Mouse (Mus musculus) embryonic stem cell, embryonic (primary cell): ENCODE measurements around the gene Gm20388.

Source experiments
- CTCF ChIA-PET, 4 experiments: fragments of 300-600 bp in 2 of 4; fragments of 350-600 bp in 2 of 4; sonication (Branson Sonifier 250); formaldehyde crosslinking; loops; one replicate each; lab custom pipeline; 2022; ENCODE audit warnings: inconsistent platforms in 2 of 4; lab: Charles Lee
- POLR2A ChIA-PET, 4 experiments: fragments of 300-600 bp in 2 of 4; fragments of 350-600 bp in 2 of 4; sonication (Branson Sonifier 250); formaldehyde crosslinking; loops; one replicate each; lab custom pipeline; 2022; ENCODE audit warnings: antibody characterized with exemption in 4 of 4, inconsistent platforms in 1 of 4; lab: Charles Lee

Gene Gm20388

GRCm38 (mm10) chr8:120036111-120036510 lies 125.5 kb downstream of the Gm20388 start:
- ChIA-PET CTCF (interaction anchor here in 2 of 4 experiments (0.7 kb wide), 2 partner anchors 22 to 237 kb away, joined by 3 read pairs; no protein-coding TSS in a partner anchor), POLR2A (interaction anchor here in 1 of 4 experiments (0.9 to 1.7 kb wide), 2 partner anchors 9 to 16 kb away, joined by 3 to 4 read pairs; no protein-coding TSS in a partner anchor)

- CTCF ChIA-PET, result interaction anchor here in 1 of 4 experiments (0.5 kb wide), 1 partner anchor 582 kb away, joined by 4 read pairs; no protein-coding TSS in a partner anchor
Observed at GRCm38 (mm10) chr8:120036578-120036977, 125.9 kb downstream of the Gm20388 start.

GRCm38 (mm10) chr8:120037199-120037598 lies 126.6 kb downstream of the Gm20388 start:
- CTCF ChIA-PET, result interaction anchor here in 1 of 4 experiments (0.5 kb wide), 1 partner anchor 581 kb away, joined by 4 read pairs; no protein-coding TSS in a partner anchor
- POLR2A ChIA-PET, result interaction anchor here in 1 of 4 experiments (1.7 kb wide), 1 partner anchor 15 kb away, joined by 3 read pairs; no protein-coding TSS in a partner anchor

More at GRCm38 (mm10) chr8:120036578-120036977, 125.9 kb downstream of the Gm20388 start:
- POLR2A ChIA-PET, result interaction anchor here in 1 of 4 experiments (0.9 to 1.7 kb wide), 2 partner anchors 9 to 16 kb away, joined by 3 to 4 read pairs; no protein-coding TSS in a partner anchor

GRCm38 (mm10) chr8:120037611-120038010 lies 127.0 kb downstream of the Gm20388 start:
- ChIA-PET CTCF (no interaction called here), POLR2A (no interaction called here)

GRCm38 (mm10) chr8:120038741-120039140 lies 128.1 kb downstream of the Gm20388 start:
- CTCF ChIA-PET, result interaction anchor here in 1 of 4 experiments (0.8 kb wide), 1 partner anchor 592 kb away, joined by 3 read pairs; no protein-coding TSS in a partner anchor
- POLR2A ChIA-PET, result no interaction called here

- ChIA-PET CTCF (interaction anchor here in 1 of 4 experiments (0.6 kb wide), 1 partner anchor 154 kb away, joined by 4 read pairs; no protein-coding TSS in a partner anchor), POLR2A (no interaction called here)
Observed at GRCm38 (mm10) chr8:120039313-120039919, 128.8 kb downstream of the Gm20388 start.

GRCm38 (mm10) chr8:120040861-120041260 lies 130.2 kb downstream of the Gm20388 start:
- POLR2A ChIA-PET, result no interaction called here
- CTCF ChIA-PET, result interaction anchor here in 2 of 4 experiments (0.5 to 0.7 kb wide), 2 partner anchors 150 to 559 kb away, joined by 3 read pairs; no protein-coding TSS in a partner anchor

- CTCF ChIA-PET, result interaction anchor here in 2 of 4 experiments (0.7 to 3.2 kb wide), 2 partner anchors 29 to 964 kb away, joined by 3 to 9 read pairs; no protein-coding TSS in a partner anchor
- POLR2A ChIA-PET, result interaction anchor here in 1 of 4 experiments (0.6 to 1.1 kb wide), 2 partner anchors 112 to 257 kb away, joined by 3 read pairs; no protein-coding TSS in a partner anchor
Observed at GRCm38 (mm10) chr8:120042542-120043312, 132.1 kb downstream of the Gm20388 start.

- POLR2A ChIA-PET, result interaction anchor here in 2 of 4 experiments (0.6 to 1.2 kb wide), 3 partner anchors 9 to 117 kb away, joined by 3 to 4 read pairs (median 4); no protein-coding TSS in a partner anchor
- CTCF ChIA-PET, result interaction anchor here in 2 of 4 experiments (0.6 to 3.2 kb wide), 3 partner anchors 24 to 604 kb away, joined by 3 to 9 read pairs (median 9); no protein-coding TSS in a partner anchor
Observed at GRCm38 (mm10) chr8:120044907-120045306, 134.3 kb downstream of the Gm20388 start.

GRCm38 (mm10) chr8:120045471-120045870 lies 134.8 kb downstream of the Gm20388 start:
- ChIA-PET POLR2A (interaction anchor here in 3 of 4 experiments (0.6 to 1.2 kb wide), 3 partner anchors 9 to 105 kb away, joined by 3 to 4 read pairs (median 3); no protein-coding TSS in a partner anchor), CTCF (interaction anchor here in 2 of 4 experiments (0.5 to 3.2 kb wide), 3 partner anchors 23 to 243 kb away, joined by 4 to 9 read pairs (median 9); no protein-coding TSS in a partner anchor)

- ChIA-PET POLR2A (no interaction called here), CTCF (interaction anchor here in 1 of 4 experiments (3.2 kb wide), 1 partner anchor 25 kb away, joined by 9 read pairs; no protein-coding TSS in a partner anchor)
Observed at GRCm38 (mm10) chr8:120046258-120047020, 135.8 kb downstream of the Gm20388 start.

GRCm38 (mm10) chr8:120049949-120050348 lies 139.3 kb downstream of the Gm20388 start:
- ChIA-PET CTCF (interaction anchor here in 2 of 4 experiments (0.5 to 0.7 kb wide), 2 partner anchors 15 to 30 kb away, joined by 3 to 6 read pairs; no protein-coding TSS in a partner anchor), POLR2A (no interaction called here)

GRCm38 (mm10) chr8:120050376-120050775 lies 139.7 kb downstream of the Gm20388 start:
- ChIA-PET CTCF (interaction anchor here in 1 of 4 experiments (0.7 kb wide), 1 partner anchor 30 kb away, joined by 6 read pairs; no protein-coding TSS in a partner anchor), POLR2A (interaction anchor here in 1 of 4 experiments (0.9 kb wide), 1 partner anchor 319 kb away, joined by 5 read pairs; no protein-coding TSS in a partner anchor)

GRCm38 (mm10) chr8:120051006-120051405 lies 140.4 kb downstream of the Gm20388 start:
- ChIA-PET CTCF (interaction anchor here in 1 of 4 experiments (1.7 kb wide), 1 partner anchor 27 kb away, joined by 5 read pairs; no protein-coding TSS in a partner anchor), POLR2A (interaction anchor here in 1 of 4 experiments (0.9 kb wide), 1 partner anchor 318 kb away, joined by 5 read pairs; no protein-coding TSS in a partner anchor)

- POLR2A ChIA-PET, result interaction anchor here in 1 of 4 experiments (1.2 kb wide), 1 partner anchor 16 kb away, joined by 3 read pairs; no protein-coding TSS in a partner anchor
- CTCF ChIA-PET, result interaction anchor here in 2 of 4 experiments (0.7 to 1.7 kb wide), 2 partner anchors 26 to 284 kb away, joined by 3 to 5 read pairs; no protein-coding TSS in a partner anchor
Observed at GRCm38 (mm10) chr8:120051908-120052307, 141.3 kb downstream of the Gm20388 start.

GRCm38 (mm10) chr8:120052318-120052717 lies 141.7 kb downstream of the Gm20388 start:
- ChIA-PET CTCF (interaction anchor here in 2 of 4 experiments (0.5 to 1.7 kb wide), 3 partner anchors 26 to 283 kb away, joined by 3 to 5 read pairs (median 4); no protein-coding TSS in a partner anchor), POLR2A (interaction anchor here in 1 of 4 experiments (1.2 kb wide), 1 partner anchor 16 kb away, joined by 3 read pairs; no protein-coding TSS in a partner anchor)

GRCm38 (mm10) chr8:120054833-120055232 lies 144.2 kb downstream of the Gm20388 start:
- POLR2A ChIA-PET, result no interaction called here
- CTCF ChIA-PET, result interaction anchor here in 1 of 4 experiments (0.6 kb wide), 1 partner anchor 196 kb away, joined by 4 read pairs; no protein-coding TSS in a partner anchor
